Mouse (Mus musculus): ENCODE results near the gene 4930548H24Rik. TPM values are rescaled to one million over a fixed set of nuclear protein-coding genes. Genes with fewer than 3 reads are reported as not detected.

4930548H24Rik gene
- not detected in 2 replicates for polyA plus RNA-seq (2015; fragmentation: Nextera tagmentation; extraction: Ambion mirVana)

DNA sequence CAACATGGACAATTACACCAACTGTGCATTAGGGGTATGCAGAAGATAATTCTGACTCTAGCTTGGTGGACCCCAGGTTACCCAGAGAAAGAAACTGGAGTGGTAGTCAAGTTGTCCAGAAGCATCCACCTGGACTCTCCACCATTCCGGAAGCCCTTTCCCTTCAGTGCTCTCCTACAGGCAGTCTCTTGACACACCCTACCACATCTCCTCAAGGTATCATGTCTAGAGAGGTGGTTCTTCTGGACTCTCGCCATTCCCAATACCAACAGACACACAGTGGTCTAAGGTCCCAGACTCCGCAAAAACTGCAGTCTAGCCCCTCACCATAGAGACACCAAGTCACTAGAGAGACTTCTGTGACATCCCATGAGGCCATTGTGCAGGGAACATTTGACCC, at the start of gene 4930548H24Rik:
Gene 4930548H24Rik (plus strand): TSS at position 301 of the 400 bp plus-strand sequence.
- 92% methylated on average over 3 of the region's 3 CpGs for WGBS

DNA sequence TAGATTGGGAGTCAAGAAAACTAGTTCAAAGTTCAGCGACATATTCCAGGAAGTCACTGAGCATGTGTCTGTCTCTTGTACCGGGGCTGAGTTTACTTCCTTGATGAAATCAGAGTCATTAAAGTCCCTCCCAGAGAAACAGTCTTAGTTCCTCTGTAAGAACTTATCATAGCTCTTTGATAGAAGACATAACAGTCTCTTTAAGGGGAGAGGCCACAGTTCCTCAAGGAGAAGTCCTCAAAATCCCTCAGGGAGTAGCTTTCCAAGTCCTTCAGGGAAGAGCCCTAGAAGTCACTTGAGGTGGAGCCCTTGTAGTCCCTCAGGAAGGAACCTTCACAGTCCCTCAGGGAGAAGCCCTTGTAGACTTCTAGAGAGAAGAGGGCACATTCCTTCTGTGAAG, 34.2 kb upstream of the 4930548H24Rik start:
- Histone ChIP-seq H3K4me1 (replicated peaks) (0 out of 2 replicates have a peak, but pooled peaks cover 10% of the 10 kb centered on the region), H3K27me3 (replicated peaks) (no peaks in the 10 kb centered on the region), H3K4me3 (replicated peaks) (no peak overlapping the region), H3K36me3 (no peaks in the 10 kb centered on the region), H3K27ac (peak overlapping the region; percentile 48; the same call in 1 of the 2 replicates), H3K4me2 (replicated peaks) (no peak overlapping the region), H3K9me3 (no peaks in the 10 kb centered on the region), H3K9ac (no peak overlapping the region)
- 0 out of 2 replicates have a peak, but pooled peaks have one; percentile 13 for ATAC-seq
- WGBS, result 72% methylated on average over 2 of the region's 2 CpGs

More for the DNA sequence above, at the start of gene 4930548H24Rik:
- Histone ChIP-seq H3K4me3 (replicated peaks) (no peak within 1 kb of the TSS), H3K9ac (no peak within 1 kb of the TSS), H3K36me3 (0 out of 2 replicates have a peak, but pooled peaks cover 6% of the 10 kb centered on the region), H3K4me2 (replicated peaks) (no peak within 1 kb of the TSS), H3K9me3 (no peaks in the 10 kb centered on the region), H3K4me1 (replicated peaks) (no peaks in the 10 kb centered on the region), H3K27ac (no peak within 1 kb of the TSS), H3K27me3 (replicated peaks) (no peaks in the 10 kb centered on the region)
- ATAC-seq, result no peak

GRCm38 (mm10) chr5:31451878-31452561, 33.5 kb upstream of the 4930548H24Rik start, which contains the start of gene Zfp512:
Gene Zfp512, plus strand, starts transcription at chr5:31452431.
- Histone ChIP-seq H3K9me3 (no peaks in the 10 kb centered on the region), H3K27me3 (replicated peaks) (no peaks in the 10 kb centered on the region), H3K27ac (peak within 1 kb of the TSS; percentile 56), H3K9ac (peak within 1 kb of the TSS; percentile 58), H3K4me2 (replicated peaks) (peak within 1 kb of the TSS; percentile 80), H3K4me3 (replicated peaks) (peak within 1 kb of the TSS; percentile 50), H3K36me3 (no peaks in the 10 kb centered on the region), H3K4me1 (replicated peaks) (0 out of 2 replicates have a peak, but pooled peaks cover 10% of the 10 kb centered on the region)
- peak; percentile 99 for ATAC-seq
- 6% methylated on average over 23 of the region's 23 CpGs for WGBS

GRCm38 (mm10) chr5:31452562-31452878, 33.0 kb upstream of the 4930548H24Rik start:
- no peak; the same call in 1 of the 2 replicates for ATAC-seq
- H3K36me3 ChIP-seq, result no peaks in the 10 kb centered on the region
- H3K4me2 ChIP-seq (replicated peaks), result peak overlapping the region; percentile 80
- H3K9me3 ChIP-seq, result no peaks in the 10 kb centered on the region
- WGBS, result 0% methylated on average over 11 of the region's 11 CpGs
- no peaks in the 10 kb centered on the region for H3K27me3 ChIP-seq (replicated peaks)
- 0 out of 2 replicates have a peak, but pooled peaks cover 10% of the 10 kb centered on the region for H3K4me1 ChIP-seq (replicated peaks)
- H3K4me3 ChIP-seq (replicated peaks), result peak overlapping the region; percentile 50
- peak overlapping the region; percentile 34 for H3K9ac ChIP-seq
- H3K27ac ChIP-seq, result peak overlapping the region; percentile 56

GRCm38 (mm10) chr5:31452886-31453410, 32.6 kb upstream of the 4930548H24Rik start:
- peak overlapping the region; percentile 58 for H3K9ac ChIP-seq
- no peak overlapping the region for H3K27ac ChIP-seq
- peak overlapping the region; percentile 80 for H3K4me2 ChIP-seq (replicated peaks)
- no peaks in the 10 kb centered on the region for H3K36me3 ChIP-seq
- no peak for ATAC-seq
- no peaks in the 10 kb centered on the region for H3K9me3 ChIP-seq
- 12% methylated on average over 7 of the region's 7 CpGs for WGBS
- H3K4me3 ChIP-seq (replicated peaks), result peak overlapping the region; percentile 50
- H3K4me1 ChIP-seq (replicated peaks), result 0 out of 2 replicates have a peak, but pooled peaks cover 10% of the 10 kb centered on the region
- no peaks in the 10 kb centered on the region for H3K27me3 ChIP-seq (replicated peaks)

GRCm38 (mm10) chr5:31467798-31468197, 17.7 kb upstream of the 4930548H24Rik start:
- WGBS, result 94% methylated on average over 3 of the region's 3 CpGs
- H3K9me3 ChIP-seq, result no peaks in the 10 kb centered on the region
- no peak overlapping the region for H3K9ac ChIP-seq
- no peak for ATAC-seq
- H3K27ac ChIP-seq, result no peak overlapping the region
- H3K36me3 ChIP-seq, result peaks cover 30% of the 10 kb centered on the region
- no peaks in the 10 kb centered on the region for H3K27me3 ChIP-seq (replicated peaks)
- no peak overlapping the region for H3K4me3 ChIP-seq (replicated peaks)
- no peak overlapping the region for H3K4me2 ChIP-seq (replicated peaks)
- no peaks in the 10 kb centered on the region for H3K4me1 ChIP-seq (replicated peaks)

DNA sequence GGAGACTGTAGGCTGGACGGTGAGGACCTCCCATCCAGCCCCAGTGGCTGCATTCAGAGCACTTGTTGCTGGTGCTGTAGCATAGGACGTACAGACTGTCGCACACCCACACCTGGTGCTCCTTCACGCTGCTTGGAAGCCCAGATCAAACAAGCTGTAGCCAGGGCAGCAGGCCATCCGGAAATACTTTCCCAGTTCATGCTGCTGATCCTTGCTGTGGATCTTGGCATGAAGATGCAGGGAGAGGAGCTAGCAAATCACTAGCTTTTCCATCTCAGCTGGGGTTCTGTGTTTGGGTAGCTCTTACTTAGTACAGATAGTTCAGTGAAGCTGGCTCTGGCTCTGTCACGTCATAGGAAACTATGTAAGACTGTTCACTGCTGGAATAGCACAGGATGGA, 15.8 kb upstream of the 4930548H24Rik start:
- H3K4me2 ChIP-seq (replicated peaks), result no peak overlapping the region
- no peak overlapping the region for H3K27ac ChIP-seq
- no peak overlapping the region for H3K4me3 ChIP-seq (replicated peaks)
- no peak overlapping the region for H3K9ac ChIP-seq
- WGBS, result 93% methylated on average over 6 of the region's 6 CpGs
- H3K4me1 ChIP-seq (replicated peaks), result no peaks in the 10 kb centered on the region
- H3K36me3 ChIP-seq, result peaks cover 39% of the 10 kb centered on the region
- ATAC-seq, result no peak
- H3K27me3 ChIP-seq (replicated peaks), result no peaks in the 10 kb centered on the region
- H3K9me3 ChIP-seq, result no peaks in the 10 kb centered on the region

DNA sequence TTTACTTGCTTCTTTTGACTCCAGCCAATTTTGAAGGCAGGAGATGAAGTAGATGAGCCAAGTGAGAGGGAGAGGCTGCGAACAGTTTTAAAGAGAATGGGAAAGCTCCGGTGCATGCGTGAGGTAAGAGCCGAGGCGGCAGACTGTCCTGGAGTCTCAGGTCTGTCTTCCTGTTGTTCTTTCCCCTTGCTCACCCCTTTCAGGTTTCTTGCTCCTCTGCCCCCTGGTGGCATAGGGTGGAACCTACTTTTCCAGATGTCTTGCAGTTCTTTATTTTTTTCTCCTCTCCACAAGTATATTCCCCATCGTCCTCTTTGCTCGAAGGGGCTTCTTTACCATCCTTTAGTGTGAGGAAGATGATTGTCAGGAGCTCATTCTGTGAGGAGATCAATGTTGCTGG, 15.2 kb upstream of the 4930548H24Rik start:
- H3K4me2 ChIP-seq (replicated peaks), result no peak overlapping the region
- ATAC-seq, result no peak
- H3K27ac ChIP-seq, result no peak overlapping the region
- no peak overlapping the region for H3K9ac ChIP-seq
- peaks cover 39% of the 10 kb centered on the region for H3K36me3 ChIP-seq
- H3K4me1 ChIP-seq (replicated peaks), result no peaks in the 10 kb centered on the region
- no peak overlapping the region for H3K4me3 ChIP-seq (replicated peaks)
- no peaks in the 10 kb centered on the region for H3K9me3 ChIP-seq
- 72% methylated on average over 7 of the region's 7 CpGs for WGBS
- no peaks in the 10 kb centered on the region for H3K27me3 ChIP-seq (replicated peaks)

GRCm38 (mm10) chr5:31480536-31480935, 5.0 kb upstream of the 4930548H24Rik start:
- no peak for ATAC-seq

DNA sequence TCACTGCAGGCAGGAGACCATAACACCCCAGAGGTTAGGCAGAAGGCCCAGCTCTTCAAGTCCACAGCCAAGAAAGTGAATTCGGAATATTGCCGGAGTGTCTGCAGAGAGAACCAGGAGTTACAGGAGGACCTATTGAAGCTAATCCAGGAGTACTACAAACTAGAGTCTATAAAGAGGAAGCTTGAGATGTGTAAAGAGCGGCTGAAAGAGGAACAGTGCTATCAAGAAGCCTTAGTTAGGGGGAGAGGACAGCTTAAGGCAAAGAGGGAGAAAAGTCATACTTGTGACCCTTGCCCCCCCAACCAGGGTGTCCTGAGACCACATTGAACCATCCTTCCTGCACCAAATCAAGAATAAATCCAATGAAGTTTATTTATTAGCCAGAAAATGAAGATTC, 2.3 kb downstream of the 4930548H24Rik start:
- no peak overlapping the region for H3K4me2 ChIP-seq (replicated peaks)
- no peak overlapping the region for H3K27ac ChIP-seq
- 90% methylated on average over 3 of the region's 3 CpGs for WGBS
- H3K27me3 ChIP-seq (replicated peaks), result no peaks in the 10 kb centered on the region
- no peak for ATAC-seq
- no peaks in the 10 kb centered on the region for H3K9me3 ChIP-seq
- H3K4me1 ChIP-seq (replicated peaks), result no peaks in the 10 kb centered on the region
- no peak overlapping the region for H3K9ac ChIP-seq
- no peaks in the 10 kb centered on the region for H3K36me3 ChIP-seq
- H3K4me3 ChIP-seq (replicated peaks), result no peak overlapping the region

More at GRCm38 (mm10) chr5:31480536-31480935, 5.0 kb upstream of the 4930548H24Rik start:
- Histone ChIP-seq H3K4me3 (replicated peaks) (no peak overlapping the region), H3K4me1 (replicated peaks) (no peaks in the 10 kb centered on the region), H3K36me3 (peaks cover 26% of the 10 kb centered on the region), H3K27me3 (replicated peaks) (no peaks in the 10 kb centered on the region), H3K9ac (no peak overlapping the region), H3K9me3 (no peaks in the 10 kb centered on the region), H3K4me2 (replicated peaks) (no peak overlapping the region), H3K27ac (no peak overlapping the region)
- WGBS, result 90% methylated on average over 4 of the region's 4 CpGs

DNA sequence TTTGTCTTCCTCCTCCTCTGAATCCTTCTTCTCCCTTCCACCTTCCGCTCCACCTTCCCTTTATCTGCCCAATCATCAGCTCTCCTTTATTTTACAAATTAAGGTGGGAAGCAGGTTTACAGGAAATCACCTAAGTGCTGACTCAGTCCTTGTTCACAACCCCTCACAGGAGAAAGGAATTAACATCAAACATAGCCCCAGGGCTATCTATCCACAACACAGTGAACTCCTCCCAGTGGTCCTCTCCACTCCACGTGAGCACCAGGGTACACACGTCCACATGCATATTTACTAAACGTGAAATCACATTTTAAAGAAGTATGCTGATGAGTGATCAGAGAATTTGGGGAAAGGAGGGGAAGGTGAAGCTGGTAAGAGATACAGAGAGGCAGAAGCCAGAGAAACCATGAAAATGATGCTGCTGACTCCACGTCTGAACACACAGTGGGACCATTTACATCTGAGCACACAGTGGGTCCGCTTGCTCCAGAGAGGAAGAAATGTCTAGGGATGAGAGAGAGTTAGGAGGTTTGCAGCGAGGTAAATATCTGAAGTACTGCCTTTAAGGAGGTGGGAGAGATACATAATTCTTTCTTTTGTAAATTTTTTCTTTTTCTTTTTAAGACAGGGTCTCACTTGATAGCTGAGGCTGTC, 3.7 kb downstream of the 4930548H24Rik start:
- H3K27ac ChIP-seq, result no peak overlapping the region
- no peak overlapping the region for H3K4me3 ChIP-seq (replicated peaks)
- 62% methylated on average over 7 of the region's 7 CpGs for WGBS
- H3K36me3 ChIP-seq, result no peaks in the 10 kb centered on the region
- no peak overlapping the region for H3K9ac ChIP-seq
- no peaks in the 10 kb centered on the region for H3K27me3 ChIP-seq (replicated peaks)
- no peak overlapping the region for H3K4me2 ChIP-seq (replicated peaks)
- H3K4me1 ChIP-seq (replicated peaks), result no peaks in the 10 kb centered on the region
- no peak for ATAC-seq
- H3K9me3 ChIP-seq, result no peaks in the 10 kb centered on the region

DNA sequence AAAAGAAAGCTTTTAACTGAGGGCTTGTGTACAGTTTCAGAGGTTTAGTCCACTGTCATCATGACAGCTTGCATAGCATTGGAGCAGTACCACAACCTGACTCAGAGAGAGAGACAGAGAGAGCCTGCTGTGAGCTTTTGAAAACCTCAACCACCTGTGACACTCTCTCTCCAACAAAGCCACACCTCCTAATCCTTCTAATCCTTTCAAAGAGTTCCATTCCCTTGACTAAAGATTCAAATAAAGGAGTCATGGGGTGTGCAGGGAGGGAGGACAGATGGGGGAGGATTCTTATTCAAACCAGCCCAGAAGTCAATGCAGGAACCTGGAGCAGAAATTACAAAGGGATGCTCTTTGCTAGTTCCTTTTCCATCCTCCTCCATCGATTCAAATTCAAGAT, 6.5 kb downstream of the 4930548H24Rik start:
- WGBS, result 75% methylated on average over 1 of the region's 1 CpGs
- Histone ChIP-seq H3K4me2 (replicated peaks) (no peak overlapping the region), H3K4me1 (replicated peaks) (peaks cover 5% of the 10 kb centered on the region; the same call in 1 of the 2 replicates), H3K27ac (no peak overlapping the region), H3K9ac (no peak overlapping the region), H3K36me3 (peaks cover 2% of the 10 kb centered on the region; the same call in 1 of the 2 replicates), H3K9me3 (no peaks in the 10 kb centered on the region), H3K27me3 (replicated peaks) (no peaks in the 10 kb centered on the region), H3K4me3 (replicated peaks) (no peak overlapping the region)
- no peak for ATAC-seq
